Mouse (Mus musculus) fat pad, adult 2 months (tissue): ENCODE measurements around the gene Pnpla1.
"Not testable (repeated sequence)": the region's sequence is repeated elsewhere in the genome, so short reads cannot be mapped to it uniquely, and the experiment has no call there.

Source experiments
- DNase-seq: peaks from one replicate; pipeline ENCODE4 v3.0.0-alpha.2; 2011; ENCODE audit warnings: low read depth, low spot score; ENCODE audit errors: extremely low read depth

Gene Pnpla1

GRCm38 (mm10) chr17:28841947-28842346 lies 16.3 kb upstream of the Pnpla1 start:
- not testable (repeated sequence) for DNase-seq

GRCm38 (mm10) chr17:28843665-28844064 lies 14.5 kb upstream of the Pnpla1 start:
- no peak for DNase-seq

DNA sequence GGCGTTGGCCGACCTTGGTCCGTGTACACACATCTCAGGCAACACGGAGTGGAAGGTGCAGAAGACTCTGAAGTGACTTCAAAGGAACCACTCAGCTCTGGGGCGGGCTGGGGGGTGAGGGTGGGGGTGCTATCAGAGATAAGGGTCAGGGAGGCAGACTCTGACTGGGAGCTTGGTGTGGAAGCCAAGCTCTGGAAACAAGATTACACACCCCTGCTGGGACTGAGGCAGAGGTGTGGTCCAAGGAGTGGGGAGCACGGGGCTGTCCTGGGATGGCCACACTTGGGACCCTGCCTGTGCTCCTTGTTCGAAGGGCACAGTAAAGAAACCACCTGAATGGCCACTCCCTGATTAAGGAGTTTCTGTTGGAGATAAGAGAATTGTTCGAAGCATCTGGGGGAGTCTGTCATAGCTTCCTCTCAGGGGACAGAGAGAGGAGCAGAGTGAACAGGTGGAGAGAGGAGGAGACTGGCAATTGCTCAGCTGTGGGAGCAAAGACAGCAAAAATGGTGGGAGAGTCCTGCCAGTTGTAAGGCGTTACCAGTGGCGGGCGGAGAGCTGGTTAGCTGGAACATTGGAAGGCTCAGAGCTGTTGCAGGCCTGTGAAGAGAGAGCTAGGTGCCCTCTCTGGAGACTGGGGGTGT lies 11.1 kb upstream of the Pnpla1 start:
- DNase-seq: no peak

DNA sequence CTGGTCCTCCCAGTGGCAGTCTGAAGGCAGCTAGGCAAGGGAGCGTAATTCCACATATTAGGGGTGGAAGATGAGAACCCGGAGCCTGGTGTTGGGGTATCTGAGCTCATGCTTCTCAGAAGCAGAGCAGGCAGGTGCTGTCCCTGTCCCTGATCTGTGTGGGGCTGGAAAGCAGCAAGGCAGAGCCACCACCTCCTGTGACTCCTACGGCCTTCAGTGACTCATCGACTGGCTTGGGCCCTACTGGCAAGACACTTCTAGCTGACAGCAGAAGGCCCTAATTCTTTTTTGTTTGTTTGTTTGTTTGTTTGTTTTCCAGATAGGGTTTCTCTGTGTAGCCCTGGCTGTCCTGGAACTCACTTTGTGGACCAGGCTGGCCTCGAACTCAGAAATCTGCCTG lies 7.7 kb upstream of the Pnpla1 start:
- no peak for DNase-seq

DNA sequence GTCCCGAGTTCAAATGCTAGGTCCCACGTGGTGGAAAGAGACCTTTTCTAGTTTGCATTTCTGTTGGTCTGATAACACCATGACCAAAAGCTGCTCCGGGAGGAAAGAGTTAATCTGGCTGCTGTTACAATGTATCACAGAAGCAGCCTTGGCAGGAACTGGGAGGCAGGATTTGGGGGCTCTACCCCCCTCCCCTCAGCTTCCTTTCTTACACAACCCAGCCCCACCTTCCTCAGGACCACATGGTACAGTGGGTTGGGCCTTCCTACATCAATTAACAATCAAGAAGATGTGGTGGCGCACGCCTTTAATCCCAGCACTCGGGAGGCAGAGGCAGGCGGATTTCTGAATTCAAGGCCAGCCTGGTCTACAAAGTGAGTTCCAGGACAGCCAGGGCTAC lies 3.8 kb upstream of the Pnpla1 start:
- no peak for DNase-seq

GRCm38 (mm10) chr17:28855166-28855885 lies 2.9 kb upstream of the Pnpla1 start:
- no peak for DNase-seq

- peak; percentile 82 for DNase-seq
These were observed 2.2 kb upstream of the Pnpla1 start for GRCm38 (mm10) chr17:28856030-28856429.

- DNase-seq: no peak
These were observed 5.7 kb downstream of the Pnpla1 start for GRCm38 (mm10) chr17:28863926-28864325.

DNA sequence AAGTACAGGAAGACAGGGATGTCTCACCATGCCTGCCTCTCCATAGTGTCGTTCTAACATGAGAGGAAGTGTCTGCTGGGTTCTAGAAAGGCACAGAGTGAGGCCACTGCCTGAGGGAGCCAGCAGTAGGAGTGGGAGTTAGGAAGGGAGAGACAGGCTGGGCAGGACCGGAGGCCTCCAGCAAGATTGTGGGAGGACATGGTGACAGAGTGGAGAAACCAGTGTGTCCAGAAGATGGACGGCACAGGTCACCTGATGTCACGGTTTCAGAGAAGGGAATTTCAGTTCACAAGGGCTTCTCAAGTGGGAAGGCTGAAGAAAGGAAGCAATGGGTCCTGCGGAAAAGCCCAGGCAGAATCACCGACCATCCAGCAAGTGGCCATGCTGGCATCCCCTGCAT lies 6.3 kb downstream of the Pnpla1 start:
- peak; percentile 77 for DNase-seq

DNA sequence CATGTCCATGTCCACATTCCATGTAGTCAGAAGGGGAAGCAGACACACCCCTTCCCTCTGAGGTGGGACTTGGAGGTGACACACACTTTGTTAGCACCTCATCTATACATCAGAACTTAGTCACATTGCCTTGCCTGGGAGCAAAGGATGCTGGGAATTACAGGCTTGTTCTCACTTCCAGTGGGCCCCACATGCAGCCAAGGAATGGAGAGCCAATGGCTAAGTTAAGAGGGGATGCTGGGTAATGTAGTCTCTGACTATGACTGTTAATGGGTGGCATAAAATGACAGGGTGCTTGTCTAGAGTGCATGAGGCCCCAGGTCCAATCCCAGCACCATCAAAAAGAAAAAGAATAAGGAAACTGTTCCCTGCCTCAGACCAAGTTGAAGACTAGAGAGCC lies 8.7 kb downstream of the Pnpla1 start:
- no peak for DNase-seq

DNA sequence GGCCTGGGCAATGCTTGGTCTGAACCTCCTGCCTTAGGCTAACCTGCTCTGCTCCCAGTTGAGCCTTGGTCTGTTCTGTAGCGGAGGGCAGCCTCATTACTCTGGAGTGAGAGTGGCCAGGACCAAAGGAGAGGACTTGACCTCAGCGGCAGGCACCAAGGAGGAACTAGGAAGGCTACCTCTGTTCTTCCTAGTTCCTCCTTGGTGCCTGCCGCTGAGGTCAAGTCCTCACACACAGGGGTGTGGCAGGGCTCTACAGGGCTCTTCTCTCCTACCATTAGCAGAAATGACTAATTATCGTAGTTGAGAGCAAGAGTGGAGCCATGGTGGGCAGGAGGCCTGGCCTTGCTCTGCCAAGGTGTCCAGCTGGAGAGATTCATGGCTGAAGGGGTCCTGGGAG lies 9.2 kb downstream of the Pnpla1 start:
- DNase-seq: no peak

- no peak for DNase-seq
These were observed 11.3 kb downstream of the Pnpla1 start for GRCm38 (mm10) chr17:28869412-28870110.

GRCm38 (mm10) chr17:28870435-28870834 lies 12.2 kb downstream of the Pnpla1 start:
- DNase-seq: no peak

GRCm38 (mm10) chr17:28871831-28872230 lies 13.6 kb downstream of the Pnpla1 start:
- no peak for DNase-seq

DNA sequence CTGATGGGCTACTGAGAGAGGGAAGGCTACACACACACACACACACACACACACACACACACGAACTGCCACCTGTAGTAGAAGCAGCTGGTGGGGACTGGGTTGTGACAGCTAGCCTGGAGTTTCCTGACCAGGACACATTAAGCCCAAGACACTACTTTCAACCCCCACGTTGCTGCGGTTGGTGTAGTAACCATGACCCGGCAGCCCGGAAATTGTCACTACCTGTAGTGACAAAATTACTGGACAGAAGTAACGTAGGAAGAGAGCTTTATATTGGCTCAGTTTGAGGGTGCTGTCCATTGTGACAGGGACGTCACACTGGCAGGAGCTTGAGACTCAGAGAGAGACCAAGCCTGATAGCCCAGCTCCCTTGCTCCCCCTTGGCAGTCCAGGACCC lies 14.1 kb downstream of the Pnpla1 start:
- DNase-seq: no peak

DNA sequence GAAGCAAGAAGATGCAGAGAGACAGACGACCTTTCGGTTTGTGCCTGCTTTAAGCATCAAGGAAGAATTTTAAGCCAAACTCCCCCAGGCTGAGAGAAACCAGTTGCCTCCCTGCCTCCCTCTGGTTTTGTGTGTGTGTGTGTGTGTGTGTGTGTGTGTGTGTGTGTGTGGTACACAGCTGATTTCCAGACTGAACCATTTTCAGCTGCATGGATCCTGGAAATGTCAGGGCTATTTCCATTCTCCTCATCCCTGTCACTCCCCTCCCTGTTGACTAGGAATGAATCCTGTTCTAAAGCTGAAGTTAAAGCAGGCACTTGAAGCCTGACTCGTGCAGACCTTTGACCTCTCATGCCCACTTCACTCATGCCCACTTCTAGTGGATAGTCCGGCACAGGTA lies 16.0 kb downstream of the Pnpla1 start:
- no peak for DNase-seq

DNA sequence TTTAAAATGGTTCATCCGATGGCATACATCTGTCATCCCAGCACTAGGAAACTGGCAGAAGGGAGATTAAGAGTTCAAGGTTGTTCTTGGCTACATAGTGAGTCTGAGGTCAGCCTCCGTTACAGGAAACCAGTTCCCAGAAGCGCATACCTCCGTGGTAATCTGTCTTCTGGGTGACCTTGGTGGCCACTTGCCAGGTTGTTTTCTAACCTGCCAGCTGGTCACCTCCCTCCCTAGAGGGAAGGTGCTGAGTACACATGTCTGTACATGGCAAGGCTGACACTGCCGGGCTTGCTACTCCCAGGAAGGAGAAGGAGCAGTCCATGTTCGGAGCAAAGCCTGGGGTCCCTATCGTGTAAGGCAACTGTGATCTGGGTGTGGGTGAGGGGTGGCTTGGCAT lies 16.6 kb downstream of the Pnpla1 start:
- DNase-seq: peak; percentile 93

- DNase-seq: peak; percentile 74
These were observed 17.1 kb downstream of the Pnpla1 start for GRCm38 (mm10) chr17:28875316-28875715.

- DNase-seq: no peak
These were observed 18.1 kb downstream of the Pnpla1 start for GRCm38 (mm10) chr17:28876331-28876730.

- DNase-seq: no peak
These were observed 18.6 kb downstream of the Pnpla1 start for GRCm38 (mm10) chr17:28876821-28877220.

- no peak for DNase-seq
These were observed 21.8 kb downstream of the Pnpla1 start for GRCm38 (mm10) chr17:28879931-28880391.

GRCm38 (mm10) chr17:28882316-28882715 lies 24.1 kb downstream of the Pnpla1 start:
- no peak for DNase-seq
